Mouse (Mus musculus): ENCODE measurements around the gene Hoxa4. TPM values are rescaled to one million over a fixed set of nuclear protein-coding genes. Genes with fewer than 3 reads are reported as not detected.
A peak's percentile ranks its signal among the peaks of the same experiment; 100 is the strongest.

Gene Hoxa4
- polyA plus RNA-seq, 1 experiment from 2014 or later = 14.5 TPM

DNA sequence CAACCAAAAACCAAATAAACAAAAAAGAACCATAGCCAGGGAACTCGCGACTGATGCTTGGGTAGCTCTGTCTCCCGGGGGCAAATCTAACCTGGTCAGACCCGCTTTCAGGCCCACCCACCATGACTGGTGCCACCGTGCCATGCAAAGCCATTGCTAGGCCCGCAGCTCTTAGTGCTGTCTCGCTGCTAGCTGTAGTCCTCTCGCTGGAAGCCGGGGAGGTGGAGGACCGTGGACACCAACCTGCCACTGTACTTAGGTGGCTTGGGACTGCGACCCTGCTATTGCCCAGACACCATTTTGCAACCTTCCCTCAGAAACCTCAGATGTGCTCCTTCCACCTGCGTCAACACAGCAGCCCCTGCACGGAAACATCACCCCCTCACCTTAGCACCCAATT is 20.4 kb upstream of the Hoxa4 start:
- Histone ChIP-seq H3K4me2 (peak overlapping the region; percentile 64), H3K4me1 (replicated peaks) (peaks cover 43% of the 10 kb centered on the region), H3K36me3 (no peaks in the 10 kb centered on the region), H3K9ac (peak overlapping the region; percentile 49), H3K9me3 (no peaks in the 10 kb centered on the region), H3K4me3 (peak overlapping the region; percentile 34), H3K27ac (peak overlapping the region; percentile 82), H3K27me3 (peaks cover 99% of the 10 kb centered on the region)
- no peak for ATAC-seq (ENCODE audit: low FRiP score)
- 4% methylated on average over 13 of the region's 13 CpGs for WGBS

GRCm38 (mm10) chr6:52211170-52211935 is 19.8 kb upstream of the Hoxa4 start:
- peaks cover 40% of the 10 kb centered on the region for H3K4me1 ChIP-seq (replicated peaks)
- H3K27me3 ChIP-seq = peaks cover 99% of the 10 kb centered on the region
- peak overlapping the region; percentile 82 for H3K27ac ChIP-seq

DNA sequence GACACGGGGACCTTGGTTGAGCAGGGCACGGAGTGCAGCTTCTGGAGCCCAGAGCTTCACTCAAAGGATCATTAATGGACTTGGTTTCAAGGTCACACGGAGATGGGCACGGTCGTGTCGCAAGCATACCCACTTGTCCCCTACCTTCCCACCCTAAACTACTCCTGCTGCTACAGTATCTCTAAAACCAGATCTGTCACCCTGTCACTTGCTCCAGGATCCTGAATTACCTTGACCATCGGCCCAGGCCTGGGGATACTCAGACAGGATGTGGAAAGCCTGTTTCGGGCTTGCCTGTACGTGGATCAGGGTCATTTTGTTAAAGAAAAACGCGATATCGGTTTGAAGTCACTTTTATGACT is 18.1 kb upstream of the Hoxa4 start:
- Histone ChIP-seq H3K4me3 (peak overlapping the region; percentile 58), H3K4me2 (peak overlapping the region; percentile 64)
- no peak for ATAC-seq (ENCODE audit: low FRiP score)

More at GRCm38 (mm10) chr6:52211170-52211935, 19.8 kb upstream of the Hoxa4 start:
- WGBS = 1% methylated on average over 37 of the region's 37 CpGs
- peak; percentile 38; the same call in 1 of the 2 replicates for ATAC-seq (ENCODE audit: low FRiP score)
- H3K4me3 ChIP-seq = peak overlapping the region; percentile 34
- H3K4me2 ChIP-seq = peak overlapping the region; percentile 64
- H3K9me3 ChIP-seq = no peaks in the 10 kb centered on the region
- no peaks in the 10 kb centered on the region for H3K36me3 ChIP-seq
- peak overlapping the region; percentile 63 for H3K9ac ChIP-seq

DNA sequence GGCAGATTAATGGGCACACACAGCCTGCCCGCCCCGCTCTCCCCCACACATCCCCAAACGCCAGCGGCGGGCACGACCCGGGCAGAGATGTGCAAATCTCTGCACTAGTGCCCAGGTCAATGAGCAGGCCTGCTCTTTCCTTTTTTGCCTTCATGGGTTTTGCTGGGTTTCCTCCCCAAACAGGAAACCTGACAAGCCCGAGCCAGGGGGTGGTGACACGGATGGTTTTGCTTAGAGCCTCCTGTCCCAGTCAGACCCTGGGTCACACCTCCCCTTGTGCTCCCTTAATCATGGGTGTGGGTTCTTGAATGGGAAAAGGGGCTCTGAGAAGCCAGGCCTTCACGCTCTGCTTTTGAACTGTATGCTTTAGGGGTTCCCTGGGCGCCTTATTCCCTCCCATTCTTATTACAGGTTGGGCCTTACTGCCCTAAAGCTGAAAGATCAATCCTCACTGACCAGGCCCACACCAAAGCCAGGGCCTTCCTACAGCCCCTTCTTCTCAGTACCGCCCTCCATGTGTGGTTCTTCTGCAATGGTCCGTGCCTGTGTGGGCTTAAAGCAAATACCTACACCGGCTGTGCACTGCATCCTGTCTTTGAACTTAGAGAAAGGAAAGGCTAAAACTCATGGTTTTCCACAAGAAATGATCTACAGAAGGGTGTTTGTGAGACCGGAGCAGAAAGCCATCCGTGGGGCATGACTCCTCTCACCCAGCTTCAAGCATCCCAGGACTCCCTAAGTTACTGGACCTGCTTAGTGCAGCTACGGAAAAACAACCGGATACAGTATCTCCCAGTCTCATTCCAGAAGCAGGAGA is 17.5 kb upstream of the Hoxa4 start:
- peak overlapping the region; percentile 70; the same call in 1 of the 2 replicates for H3K9ac ChIP-seq
- WGBS = 4% methylated on average over 18 of the region's 18 CpGs
- H3K9me3 ChIP-seq = no peaks in the 10 kb centered on the region
- 0 out of 2 replicates have a peak, but pooled peaks have one; percentile 1 for ATAC-seq (ENCODE audit: low FRiP score)
- peaks cover 99% of the 10 kb centered on the region for H3K27me3 ChIP-seq
- no peaks in the 10 kb centered on the region for H3K36me3 ChIP-seq
- peak overlapping the region; percentile 58 for H3K4me3 ChIP-seq
- H3K4me2 ChIP-seq = peak overlapping the region; percentile 64
- H3K27ac ChIP-seq = peak overlapping the region; percentile 91
- peaks cover 49% of the 10 kb centered on the region for H3K4me1 ChIP-seq (replicated peaks)

More for the DNA sequence above, 18.1 kb upstream of the Hoxa4 start:
- WGBS = 9% methylated on average over 12 of the region's 12 CpGs
- Histone ChIP-seq H3K27ac (peak overlapping the region; percentile 91), H3K36me3 (no peaks in the 10 kb centered on the region), H3K9me3 (no peaks in the 10 kb centered on the region), H3K9ac (peak overlapping the region; percentile 70), H3K27me3 (peaks cover 99% of the 10 kb centered on the region), H3K4me1 (replicated peaks) (peaks cover 45% of the 10 kb centered on the region)

- ATAC-seq (ENCODE audit: low FRiP score) = peak; percentile 14; the same call in 1 of the 2 replicates
- H3K27ac ChIP-seq = peak within 1 kb of the TSS; percentile 95
- peak within 1 kb of the TSS; percentile 77 for H3K9ac ChIP-seq
- H3K9me3 ChIP-seq = no peaks in the 10 kb centered on the region
- peak within 1 kb of the TSS; percentile 64 for H3K4me2 ChIP-seq
- H3K4me3 ChIP-seq = peak within 1 kb of the TSS; percentile 58
- H3K27me3 ChIP-seq = peaks cover 99% of the 10 kb centered on the region
- WGBS = under 1% methylated on average over 47 of the region's 47 CpGs
- H3K4me1 ChIP-seq (replicated peaks) = peaks cover 57% of the 10 kb centered on the region
- H3K36me3 ChIP-seq = no peaks in the 10 kb centered on the region
Observed at GRCm38 (mm10) chr6:52208072-52208867, 16.7 kb upstream of the Hoxa4 start, which contains the start of gene Hoxa6. TSS of gene Hoxa6 (minus strand) at chr6:52208722.

DNA sequence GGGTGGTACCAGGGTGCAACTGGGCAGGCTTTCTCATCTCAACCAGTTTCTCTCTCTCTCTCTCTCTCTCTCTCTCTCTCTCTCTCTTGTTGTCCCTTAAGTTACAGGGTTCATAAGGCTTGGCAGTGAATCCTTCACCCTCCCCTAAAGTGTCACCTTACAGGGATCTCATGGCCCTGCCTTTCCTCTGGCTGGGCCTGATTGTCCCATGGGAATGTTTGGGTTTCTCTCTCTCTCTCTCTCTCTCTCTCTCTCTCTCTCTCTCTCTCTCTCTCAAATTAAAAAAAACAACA is 16.1 kb upstream of the Hoxa4 start:
- H3K4me2 ChIP-seq = peak overlapping the region; percentile 64
- peaks cover 99% of the 10 kb centered on the region for H3K27me3 ChIP-seq
- ATAC-seq (ENCODE audit: low FRiP score) = no peak
- H3K4me1 ChIP-seq (replicated peaks) = peaks cover 53% of the 10 kb centered on the region
- peak overlapping the region; percentile 95 for H3K27ac ChIP-seq
- H3K36me3 ChIP-seq = no peaks in the 10 kb centered on the region
- H3K4me3 ChIP-seq = peak overlapping the region; percentile 58
- no peaks in the 10 kb centered on the region for H3K9me3 ChIP-seq
- H3K9ac ChIP-seq = peak overlapping the region; percentile 77

GRCm38 (mm10) chr6:52206882-52207683 is 15.5 kb upstream of the Hoxa4 start:
- Histone ChIP-seq H3K9ac (peak overlapping the region; percentile 77), H3K4me2 (peak overlapping the region; percentile 64), H3K27ac (peak overlapping the region; percentile 95), H3K27me3 (peaks cover 99% of the 10 kb centered on the region), H3K4me1 (replicated peaks) (peaks cover 48% of the 10 kb centered on the region), H3K36me3 (no peaks in the 10 kb centered on the region), H3K4me3 (peak overlapping the region; percentile 58), H3K9me3 (no peaks in the 10 kb centered on the region)
- ATAC-seq (ENCODE audit: low FRiP score) = no peak
- WGBS = 4% methylated on average over 4 of the region's 4 CpGs

- H3K4me1 ChIP-seq (replicated peaks) = peaks cover 39% of the 10 kb centered on the region
- H3K4me2 ChIP-seq = peak overlapping the region; percentile 64
- ATAC-seq (ENCODE audit: low FRiP score) = no peak
- peak overlapping the region; percentile 77 for H3K9ac ChIP-seq
- H3K9me3 ChIP-seq = no peaks in the 10 kb centered on the region
- peak overlapping the region; percentile 58 for H3K4me3 ChIP-seq
- peaks cover 99% of the 10 kb centered on the region for H3K27me3 ChIP-seq
- peak overlapping the region; percentile 95 for H3K27ac ChIP-seq
- WGBS = under 1% methylated on average over 55 of the region's 55 CpGs
- H3K36me3 ChIP-seq = no peaks in the 10 kb centered on the region
Observed at GRCm38 (mm10) chr6:52205638-52206621, 14.4 kb upstream of the Hoxa4 start.

- Histone ChIP-seq H3K9ac (peak overlapping the region; percentile 77), H3K27ac (peak overlapping the region; percentile 95), H3K27me3 (peaks cover 99% of the 10 kb centered on the region), H3K36me3 (no peaks in the 10 kb centered on the region), H3K4me1 (replicated peaks) (peaks cover 44% of the 10 kb centered on the region), H3K9me3 (no peaks in the 10 kb centered on the region), H3K4me3 (peak overlapping the region; percentile 58), H3K4me2 (peak overlapping the region; percentile 64)
- WGBS = 4% methylated on average over 14 of the region's 14 CpGs
- ATAC-seq (ENCODE audit: low FRiP score) = no peak
Observed at GRCm38 (mm10) chr6:52205221-52205620, 13.7 kb upstream of the Hoxa4 start.

GRCm38 (mm10) chr6:52204050-52204752 is 12.6 kb upstream of the Hoxa4 start, which contains the start of gene Hoxa5:
TSS of gene Hoxa5 (minus strand) at chr6:52204587.
- Histone ChIP-seq H3K4me2 (peak within 1 kb of the TSS; percentile 64), H3K27me3 (peaks cover 99% of the 10 kb centered on the region), H3K27ac (peak within 1 kb of the TSS; percentile 95), H3K36me3 (no peaks in the 10 kb centered on the region), H3K4me1 (replicated peaks) (peaks cover 40% of the 10 kb centered on the region), H3K4me3 (peak within 1 kb of the TSS; percentile 58), H3K9ac (peak within 1 kb of the TSS; percentile 90), H3K9me3 (no peaks in the 10 kb centered on the region)
- under 1% methylated on average over 64 of the region's 65 CpGs for WGBS
- ATAC-seq (ENCODE audit: low FRiP score) = peak; percentile 65
